Mouse (Mus musculus): ENCODE data around the gene Chtf18.
"Not testable (repeated sequence)": the region's sequence is repeated elsewhere in the genome, so short reads cannot be mapped to it uniquely, and the experiment has no call there.

Chtf18 gene

GRCm38 (mm10) chr17:25727265-25728008 is at the start of gene Chtf18, which contains the start of gene Rpusd1:
Chtf18 (minus strand) TSS chr17:25727419.
Rpusd1 (plus strand) TSS chr17:25727670.
- DNase-seq, result peak; percentile 98

- no peak for DNase-seq
Observed at GRCm38 (mm10) chr17:25775318-25776062, 48.3 kb upstream of the Chtf18 start.

GRCm38 (mm10) chr17:25773549-25774120 is 46.4 kb upstream of the Chtf18 start, which contains the start of gene Narfl:
Narfl (plus strand) TSS chr17:25773776.
- peak; percentile 99 for DNase-seq

- DNase-seq, result no peak
Observed at GRCm38 (mm10) chr17:25769331-25769730, 42.1 kb upstream of the Chtf18 start.

- DNase-seq, result no peak
Observed at GRCm38 (mm10) chr17:25765886-25766285, 38.7 kb upstream of the Chtf18 start.

- DNase-seq, result no peak
Observed at GRCm38 (mm10) chr17:25762591-25762990, 35.4 kb upstream of the Chtf18 start.

GRCm38 (mm10) chr17:25761561-25761970 is 34.3 kb upstream of the Chtf18 start:
- DNase-seq, result no peak

- DNase-seq, result no peak
Observed at GRCm38 (mm10) chr17:25760148-25760547, 32.9 kb upstream of the Chtf18 start.

- no peak for DNase-seq
Observed at GRCm38 (mm10) chr17:25757691-25758090, 30.5 kb upstream of the Chtf18 start.

GRCm38 (mm10) chr17:25756378-25757242 is 29.4 kb upstream of the Chtf18 start:
- no peak for DNase-seq

GRCm38 (mm10) chr17:25755627-25756377 is 28.6 kb upstream of the Chtf18 start:
- no peak for DNase-seq

- DNase-seq, result no peak
Observed at GRCm38 (mm10) chr17:25755086-25755485, 27.9 kb upstream of the Chtf18 start.

GRCm38 (mm10) chr17:25754241-25754640 is 27.0 kb upstream of the Chtf18 start, which contains the start of gene Msln:
Msln (minus strand) TSS chr17:25754378.
- DNase-seq, result no peak

- peak; percentile 66 for DNase-seq
Observed at GRCm38 (mm10) chr17:25751446-25751845, 24.2 kb upstream of the Chtf18 start.

GRCm38 (mm10) chr17:25749314-25749713 is 22.1 kb upstream of the Chtf18 start:
- DNase-seq, result no peak

GRCm38 (mm10) chr17:25748238-25748637 is 21.0 kb upstream of the Chtf18 start:
- DNase-seq, result no peak

GRCm38 (mm10) chr17:25744311-25744710 is 17.1 kb upstream of the Chtf18 start:
- DNase-seq, result no peak

GRCm38 (mm10) chr17:25743831-25744230 is 16.6 kb upstream of the Chtf18 start:
- no peak for DNase-seq

GRCm38 (mm10) chr17:25741471-25741870 is 14.3 kb upstream of the Chtf18 start:
- not testable (repeated sequence) for DNase-seq

GRCm38 (mm10) chr17:25738861-25739260 is 11.6 kb upstream of the Chtf18 start:
- DNase-seq, result no peak

- DNase-seq, result no peak
Observed at GRCm38 (mm10) chr17:25735745-25736144, 8.5 kb upstream of the Chtf18 start, which contains the start of gene Mslnl. Mslnl (plus strand) TSS chr17:25736042.

GRCm38 (mm10) chr17:25735246-25735645 is 8.0 kb upstream of the Chtf18 start:
- no peak for DNase-seq

Data from right cerebral cortex, postnatal 4 days (tissue).